Mouse (Mus musculus) heart, postnatal 0 days (tissue): ENCODE results near the gene Lrfn3. TPM values are rescaled to one million over a fixed set of nuclear protein-coding genes. Genes with fewer than 3 reads are reported as not detected.

Source experiments
- ATAC-seq: fragments of 200-750 bp; cut with Nextera tagmentation; 2 replicates; pipeline ENCODE4 v1.8.0; 2017; ENCODE audit warnings: low read depth, moderate number of reproducible peaks, moderate library complexity; ENCODE audit not compliant: insufficient read depth
- DNase-seq: peaks from one replicate; pipeline ENCODE4 v3.0.0-alpha.2; 2016; ENCODE audit warnings: low spot score
- H3K27ac ChIP-seq: fragments of 300-500 bp; sonication (generic); 2 replicates; pipeline ENCODE4 v1.5.1; 2014; ENCODE audit warnings: low read depth, mild to moderate bottlenecking
- H3K27me3 ChIP-seq: fragments of 300-500 bp; sonication (generic); 2 replicates; pipeline ENCODE4 v1.6.1; 2014; ENCODE audit warnings: low read length, mixed read lengths; ENCODE audit not compliant: control insufficient read depth, insufficient read depth
- H3K36me3 ChIP-seq: fragments of 300-500 bp; sonication (generic); replicated peaks from 2 replicates; pipeline ENCODE4 v1.6.1; 2014; ENCODE audit warnings: low read length, mixed read lengths; ENCODE audit not compliant: control insufficient read depth, insufficient read depth
- H3K4me1 ChIP-seq: fragments of 300-500 bp; sonication (generic); 2 replicates; pipeline ENCODE4 v1.6.1; 2014; ENCODE audit warnings: antibody characterized with exemption; ENCODE audit not compliant: control insufficient read depth, insufficient read depth
- H3K4me2 ChIP-seq: fragments of 300-500 bp; sonication (generic); 2 replicates; pipeline ENCODE4 v1.6.1; 2014; ENCODE audit warnings: low read depth, mild to moderate bottlenecking, low read length, moderate library complexity
- H3K4me3 ChIP-seq: fragments of 300-500 bp; sonication (generic); 2 replicates; pipeline ENCODE4 v1.5.1; 2014; ENCODE audit warnings: low read depth, low read length
- H3K9ac ChIP-seq: fragments of 300-500 bp; sonication (generic); replicated peaks from 2 replicates; pipeline ENCODE4 v1.6.1; 2014; ENCODE audit warnings: low read depth, low read length, mixed read lengths
- H3K9me3 ChIP-seq: fragments of 300-500 bp; sonication (generic); replicated peaks from 2 replicates; pipeline ENCODE4 v1.6.1; 2016; ENCODE audit warnings: low read length; ENCODE audit not compliant: control insufficient read depth
- CTCF ChIP-seq: IDR thresholded peaks from 2 replicates; pipeline ENCODE4 v1.5.1; 2016; ENCODE audit warnings: antibody characterized with exemption, control low read depth, low read depth
- EP300 ChIP-seq: IDR thresholded peaks from 2 replicates; pipeline ENCODE4 v1.6.1; 2016; ENCODE audit warnings: antibody characterized with exemption, low read depth
- WGBS: fragments of 180-500 bp; shearing (Covaris S2); extraction: QIAGEN DNeasy Blood & Tissue Kit; methylation state at CpG from one replicate; pipeline ENCODE4 v1.1.7; 2014; 5-methylcytosine and 5-hydroxymethylcytosine counted together
- polyA plus RNA-seq: library from polyadenylated mRNA; unstranded; fragments of >200 nt; fragmentation: Nextera tagmentation; extraction: Ambion mirVana; gene quantifications from 2 replicates; pipeline ENCODE4 v1.2.1, GENCODE M21; 2015
- total RNA-seq: library from RNA; depleted of rRNA; stranded (reverse); fragments of >200 nt; gene quantifications from 2 replicates; pipeline ENCODE4 v1.2.3, GENCODE M21; 2014; ENCODE audit warnings: low replicate concordance; rRNA removed

Gene Lrfn3
- total and polyA plus RNA-seq, 2 experiments from 2014 or later: 0.40 to 5.4 TPM

DNA sequence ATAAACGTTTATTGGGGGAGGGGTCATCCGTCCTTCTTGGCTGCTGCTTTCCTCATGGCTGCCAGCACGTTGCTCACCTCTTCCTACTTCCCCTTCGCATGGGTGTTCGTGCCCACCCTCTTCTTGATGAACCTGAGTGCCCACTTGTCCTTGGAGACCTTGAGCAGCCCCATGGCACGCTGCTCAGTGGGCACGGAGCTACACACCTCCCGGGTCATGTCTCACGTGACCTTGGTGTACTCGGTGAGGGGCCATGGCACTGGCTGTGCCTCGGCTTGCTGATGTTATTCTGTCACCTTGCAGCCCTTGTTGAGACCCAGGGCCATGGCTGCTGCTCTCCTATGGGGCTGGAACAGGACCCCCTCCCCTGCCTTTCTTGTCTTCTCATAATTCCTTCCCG is 52.4 kb downstream of the Lrfn3 start:
- H3K4me1 ChIP-seq: peaks cover 10% of the 10 kb centered on the region; the same call in 1 of the 2 replicates
- DNase-seq (no peak), ATAC-seq (no peak)
- no peaks in the 10 kb centered on the region for H3K9me3 ChIP-seq
- H3K27me3 ChIP-seq: no peaks in the 10 kb centered on the region
- no peak for TF ChIP-seq EP300
- no peak for TF ChIP-seq CTCF
- H3K4me2 ChIP-seq: no peak overlapping the region
- WGBS: 81% methylated on average over 12 of the region's 12 CpGs
- H3K4me3 ChIP-seq: no peak overlapping the region
- H3K9ac ChIP-seq: no peak overlapping the region
- H3K27ac ChIP-seq: no peak overlapping the region
- H3K36me3 ChIP-seq: peaks cover 4% of the 10 kb centered on the region

- WGBS: 55% methylated on average over 15 of the region's 15 CpGs
Measured at GRCm38 (mm10) chr7:30309395-30310129, 53.0 kb downstream of the Lrfn3 start.

DNA sequence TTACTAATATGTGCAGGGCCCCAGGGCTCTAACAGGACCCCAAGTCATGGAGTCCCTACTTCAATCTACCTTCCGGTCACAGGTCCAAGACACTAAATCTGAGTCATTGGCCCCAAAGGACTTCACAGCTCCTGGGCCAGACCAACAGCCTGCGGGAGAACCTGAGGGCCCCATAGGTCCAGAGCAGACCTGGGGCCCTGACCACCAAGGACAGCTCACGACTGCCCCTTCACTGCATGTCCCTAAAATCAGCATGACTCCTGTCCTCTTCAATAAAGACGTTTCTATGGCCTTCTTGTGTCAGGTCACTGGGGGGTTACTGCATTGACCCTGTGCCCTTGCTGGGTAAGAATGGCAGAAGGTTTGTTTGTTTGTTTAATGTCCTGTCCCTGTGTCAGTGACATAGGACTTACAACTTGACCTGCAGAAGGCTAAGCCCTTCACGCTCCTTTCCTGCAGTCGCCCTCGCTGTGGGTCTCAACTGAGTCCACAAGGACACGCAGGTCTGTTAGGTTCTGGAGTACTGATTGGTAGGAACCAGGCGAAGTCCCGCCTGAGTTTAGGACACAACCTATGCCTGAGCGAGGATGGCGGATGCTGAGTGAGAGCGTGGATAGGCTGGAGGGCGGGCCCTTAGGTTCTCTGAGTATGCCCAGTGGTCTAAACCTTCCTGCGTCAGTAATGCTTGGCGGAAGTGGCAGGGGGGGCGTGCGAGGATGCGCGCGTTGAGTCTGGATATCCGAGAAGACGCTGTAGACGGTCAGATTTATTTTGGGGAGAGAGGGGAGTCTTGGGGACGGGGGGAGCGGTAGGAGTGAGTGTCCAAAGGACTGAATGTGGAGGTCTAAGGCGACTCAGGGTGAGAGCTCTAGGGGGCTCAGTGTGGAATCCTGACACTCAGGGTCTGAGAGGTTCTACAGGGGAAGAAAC is 54.2 kb downstream of the Lrfn3 start, which contains the start of gene Alkbh6:
Gene Alkbh6 (plus strand): TSS at position 642 of the 930 bp plus-strand sequence.
- WGBS: 4% methylated on average over 27 of the region's 27 CpGs

More at GRCm38 (mm10) chr7:30309395-30310129, 53.0 kb downstream of the Lrfn3 start:
- Histone ChIP-seq H3K27ac (no peak overlapping the region), H3K9ac (peak overlapping the region; percentile 59; the same call in 1 of the 2 replicates), H3K4me1 (peaks cover 10% of the 10 kb centered on the region; the same call in 1 of the 2 replicates), H3K4me3 (peak overlapping the region; percentile 74), H3K36me3 (peaks cover 4% of the 10 kb centered on the region), H3K27me3 (no peaks in the 10 kb centered on the region), H3K9me3 (no peaks in the 10 kb centered on the region), H3K4me2 (peak overlapping the region; percentile 89)
- ATAC-seq: no peak
- TF ChIP-seq CTCF: no peak
- TF ChIP-seq EP300: no peak
- DNase-seq: no peak

DNA sequence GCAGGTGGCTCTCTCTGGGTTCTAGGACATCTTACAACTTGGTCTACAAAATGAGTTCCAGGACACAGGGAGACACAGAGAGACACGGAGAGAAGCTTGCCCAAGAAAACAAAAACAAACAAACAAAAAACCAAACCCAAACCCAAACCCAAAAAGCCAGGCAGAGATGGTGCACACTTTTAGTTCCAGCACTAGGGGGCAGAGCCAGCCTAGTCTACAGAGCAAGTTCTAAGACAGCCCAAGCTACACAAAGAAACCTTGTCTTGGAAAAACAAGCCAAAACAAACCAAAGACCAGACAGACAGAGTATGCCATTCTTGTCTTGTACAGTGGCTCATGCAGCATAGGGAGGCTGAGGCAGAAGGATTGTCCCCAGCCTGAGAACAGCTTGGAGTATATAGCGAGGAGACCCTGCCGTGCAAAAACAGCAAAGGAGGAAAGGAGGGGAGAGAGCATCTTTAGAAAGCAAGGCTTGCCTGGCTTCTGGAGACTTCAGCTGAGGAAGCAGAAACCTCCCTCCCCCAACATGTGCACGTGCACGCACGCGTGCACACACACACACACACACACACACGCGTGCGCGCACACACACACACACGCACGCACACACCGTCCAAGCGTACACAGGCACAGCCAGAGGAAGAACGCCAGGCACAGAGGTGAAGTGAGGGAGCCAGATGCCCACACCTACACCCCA is 56.3 kb downstream of the Lrfn3 start:
- H3K4me3 ChIP-seq: no peak overlapping the region
- WGBS: 91% methylated on average over 16 of the region's 16 CpGs
- no peak for ATAC-seq
- no peaks in the 10 kb centered on the region for H3K27me3 ChIP-seq
- no peak for DNase-seq
- H3K36me3 ChIP-seq: peaks cover 4% of the 10 kb centered on the region
- H3K27ac ChIP-seq: no peak overlapping the region
- H3K9me3 ChIP-seq: no peaks in the 10 kb centered on the region
- TF ChIP-seq EP300: no peak
- TF ChIP-seq CTCF: peak; percentile 37
- H3K4me2 ChIP-seq: no peak overlapping the region
- H3K4me1 ChIP-seq: peaks cover 10% of the 10 kb centered on the region; the same call in 1 of the 2 replicates
- H3K9ac ChIP-seq: no peak overlapping the region

More for the DNA sequence above, 54.2 kb downstream of the Lrfn3 start, which contains the start of gene Alkbh6:
- peaks cover 10% of the 10 kb centered on the region; the same call in 1 of the 2 replicates for H3K4me1 ChIP-seq
- H3K4me3 ChIP-seq: peak within 1 kb of the TSS; percentile 74
- H3K4me2 ChIP-seq: peak within 1 kb of the TSS; percentile 89
- H3K9me3 ChIP-seq: no peaks in the 10 kb centered on the region
- ATAC-seq: peak; percentile 100
- DNase-seq: peak; percentile 98
- no peaks in the 10 kb centered on the region for H3K27me3 ChIP-seq
- H3K9ac ChIP-seq: peak within 1 kb of the TSS; percentile 59
- H3K36me3 ChIP-seq: peaks cover 4% of the 10 kb centered on the region
- peak within 1 kb of the TSS; percentile 86 for H3K27ac ChIP-seq
- no peak for TF ChIP-seq EP300
- no peak for TF ChIP-seq CTCF

Other genes starting within 250 kb of the Lrfn3 start
Only the 30 nearest of the 31 such genes appear.
- gene Zfp146, start 193.0 kb downstream of the Lrfn3 start, total RNA-seq: 18.6 and 29.7 TPM in 2 replicates
- 4.4 and 5.7 TPM in 2 replicates for gene Zfp146, start 193.0 kb downstream of the Lrfn3 start, polyA plus RNA-seq
- 516 and 816 TPM in 2 replicates for gene Cox7a1, start 178.6 kb downstream of the Lrfn3 start, total RNA-seq
- 1,339 and 1,426 TPM in 2 replicates for gene Cox7a1, start 178.6 kb downstream of the Lrfn3 start, polyA plus RNA-seq
- gene Capns1, start 164.0 kb downstream of the Lrfn3 start, total RNA-seq: 356 and 427 TPM in 2 replicates
- 84.4 and 88.5 TPM in 2 replicates for gene Capns1, start 164.0 kb downstream of the Lrfn3 start, polyA plus RNA-seq
- gene Polr2i, start 130.8 kb downstream of the Lrfn3 start, total RNA-seq: 105 and 799 TPM in 2 replicates
- 109 and 112 TPM in 2 replicates for gene Polr2i, start 130.8 kb downstream of the Lrfn3 start, polyA plus RNA-seq
- gene Tbcb, start 130.5 kb downstream of the Lrfn3 start, total RNA-seq: 40.0 and 80.7 TPM in 2 replicates
- 131 and 137 TPM in 2 replicates for gene Tbcb, start 130.5 kb downstream of the Lrfn3 start, polyA plus RNA-seq
- not detected in 2 replicates for gene Ovol3, start 127.0 kb downstream of the Lrfn3 start, total RNA-seq
- gene Ovol3, start 127.0 kb downstream of the Lrfn3 start, polyA plus RNA-seq: not detected in 2 replicates
- gene Thap8, start 82.7 kb downstream of the Lrfn3 start, total RNA-seq: not detected in 2 replicates
- gene Thap8, start 82.7 kb downstream of the Lrfn3 start, polyA plus RNA-seq: 0.33 and 0.41 TPM in 2 replicates
- 3.4 and 5.2 TPM in 2 replicates for gene Wdr62, start 82.4 kb downstream of the Lrfn3 start, total RNA-seq
- 2.6 and 3.2 TPM in 2 replicates for gene Wdr62, start 82.4 kb downstream of the Lrfn3 start, polyA plus RNA-seq
- 4.3 and 22.4 TPM in 2 replicates for gene Clip3, start 71.0 kb downstream of the Lrfn3 start, total RNA-seq
- 3.1 and 3.5 TPM in 2 replicates for gene Clip3, start 71.0 kb downstream of the Lrfn3 start, polyA plus RNA-seq
- gene Alkbh6, start 54.1 kb downstream of the Lrfn3 start, total RNA-seq: 40.0 and 57.2 TPM in 2 replicates
- 63.5 and 71.2 TPM in 2 replicates for gene Alkbh6, start 54.1 kb downstream of the Lrfn3 start, polyA plus RNA-seq
- gene Syne4, start 48.0 kb downstream of the Lrfn3 start, total RNA-seq: 0.34 and 1.1 TPM in 2 replicates
- 1.6 TPM in 2 replicates for gene Syne4, start 48.0 kb downstream of the Lrfn3 start, polyA plus RNA-seq
- 0.46 and 0.77 TPM in 2 replicates for gene E130208F15Rik, start 41.0 kb downstream of the Lrfn3 start, total RNA-seq
- 2.6 and 3.1 TPM in 2 replicates for gene E130208F15Rik, start 41.0 kb downstream of the Lrfn3 start, polyA plus RNA-seq
- gene Sdhaf1, start 38.9 kb downstream of the Lrfn3 start, total RNA-seq: 15.8 and 16.5 TPM in 2 replicates
- gene Sdhaf1, start 38.9 kb downstream of the Lrfn3 start, polyA plus RNA-seq: 23.2 and 23.3 TPM in 2 replicates
- gene Tyrobp, start 51.0 kb upstream of the Lrfn3 start, total RNA-seq: 15.2 and 31.2 TPM in 2 replicates
- 30.4 and 35.8 TPM in 2 replicates for gene Tyrobp, start 51.0 kb upstream of the Lrfn3 start, polyA plus RNA-seq
- gene Hcst, start 57.1 kb upstream of the Lrfn3 start, total RNA-seq: not detected in 2 replicates
- 1.1 and 1.4 TPM in 2 replicates for gene Hcst, start 57.1 kb upstream of the Lrfn3 start, polyA plus RNA-seq
- gene Nfkbid, start 59.0 kb upstream of the Lrfn3 start, total RNA-seq: 0.19 and 5.0 TPM in 2 replicates
- 0.38 and 0.44 TPM in 2 replicates for gene Nfkbid, start 59.0 kb upstream of the Lrfn3 start, polyA plus RNA-seq
- gene Aplp1, start 82.8 kb upstream of the Lrfn3 start, total RNA-seq: 3.6 and 11.4 TPM in 2 replicates
- 4.2 and 5.2 TPM in 2 replicates for gene Aplp1, start 82.8 kb upstream of the Lrfn3 start, polyA plus RNA-seq
- gene Kirrel2, start 94.9 kb upstream of the Lrfn3 start, total RNA-seq: not detected in 2 replicates
- 0.15 TPM in 1 of 2 replicates, not detected in the other for gene Kirrel2, start 94.9 kb upstream of the Lrfn3 start, polyA plus RNA-seq
- not detected in 2 replicates for gene Nphs1, start 95.5 kb upstream of the Lrfn3 start, total RNA-seq
- gene Nphs1, start 95.5 kb upstream of the Lrfn3 start, polyA plus RNA-seq: 0.05 TPM in 1 of 2 replicates, not detected in the other
- not detected in 2 replicates for gene Prodh2, start 130.8 kb upstream of the Lrfn3 start, total RNA-seq
- gene Prodh2, start 130.8 kb upstream of the Lrfn3 start, polyA plus RNA-seq: not detected in 2 replicates
- 0.31 and 4.3 TPM in 2 replicates for gene Arhgap33, start 172.3 kb upstream of the Lrfn3 start, total RNA-seq
- gene Arhgap33, start 172.3 kb upstream of the Lrfn3 start, polyA plus RNA-seq: 0.80 and 1.0 TPM in 2 replicates
- 72.0 and 93.3 TPM in 2 replicates for gene Hspb6, start 189.4 kb upstream of the Lrfn3 start, total RNA-seq
- 339 and 340 TPM in 2 replicates for gene Hspb6, start 189.4 kb upstream of the Lrfn3 start, polyA plus RNA-seq
- gene Proser3, start 189.5 kb upstream of the Lrfn3 start, total RNA-seq: 6.5 and 7.1 TPM in 2 replicates
- gene Proser3, start 189.5 kb upstream of the Lrfn3 start, polyA plus RNA-seq: 2.5 and 3.2 TPM in 2 replicates
- gene Lin37, start 197.1 kb upstream of the Lrfn3 start, total RNA-seq: 11.9 and 19.7 TPM in 2 replicates
- 26.2 and 27.1 TPM in 2 replicates for gene Lin37, start 197.1 kb upstream of the Lrfn3 start, polyA plus RNA-seq
- gene U2af1l4, start 200.5 kb upstream of the Lrfn3 start, total RNA-seq: 36.9 and 41.9 TPM in 2 replicates
- gene U2af1l4, start 200.5 kb upstream of the Lrfn3 start, polyA plus RNA-seq: 120 and 123 TPM in 2 replicates
- 0.08 and 0.61 TPM in 2 replicates for gene Gm49396, start 200.6 kb upstream of the Lrfn3 start, total RNA-seq
- 3.0 and 3.4 TPM in 2 replicates for gene Gm49396, start 200.6 kb upstream of the Lrfn3 start, polyA plus RNA-seq
- gene Psenen, start 200.9 kb upstream of the Lrfn3 start, total RNA-seq: 106 and 130 TPM in 2 replicates
- 130 and 133 TPM in 2 replicates for gene Psenen, start 200.9 kb upstream of the Lrfn3 start, polyA plus RNA-seq
- gene Igflr1, start 202.7 kb upstream of the Lrfn3 start, total RNA-seq: 0.54 and 3.3 TPM in 2 replicates
- gene Igflr1, start 202.7 kb upstream of the Lrfn3 start, polyA plus RNA-seq: 0.94 and 1.9 TPM in 2 replicates
- 12.1 and 13.4 TPM in 2 replicates for gene Kmt2b, start 226.0 kb upstream of the Lrfn3 start, total RNA-seq
- 2.9 and 3.2 TPM in 2 replicates for gene Kmt2b, start 226.0 kb upstream of the Lrfn3 start, polyA plus RNA-seq
- gene Zbtb32, start 236.1 kb upstream of the Lrfn3 start, total RNA-seq: not detected in 2 replicates
- 0.11 and 0.27 TPM in 2 replicates for gene Zbtb32, start 236.1 kb upstream of the Lrfn3 start, polyA plus RNA-seq